Mouse (Mus musculus) limb, embryonic 15.5 days (tissue): Measurements from ENCODE around the gene Rhod. TPM values are rescaled to one million over a fixed set of nuclear protein-coding genes. Genes with fewer than 3 reads are reported as not detected.

Experiments used
- ATAC-seq: fragments of 200-750 bp; cut with Nextera tagmentation; 2 replicates; pipeline ENCODE4 v1.8.0; 2017; ENCODE audit warnings: low read depth, moderate TSS enrichment; ENCODE audit not compliant: insufficient number of reproducible peaks, low FRiP score, low TSS enrichment
- H3K27ac ChIP-seq: fragments of 300-500 bp; sonication (generic); 2 replicates; pipeline ENCODE4 v1.5.1; 2015; ENCODE audit warnings: moderate library complexity, mild to moderate bottlenecking, inconsistent platforms
- H3K27me3 ChIP-seq: fragments of 300-500 bp; sonication (generic); 2 replicates; pipeline ENCODE4 v1.6.1; 2015; ENCODE audit warnings: inconsistent platforms
- H3K36me3 ChIP-seq: fragments of 300-500 bp; sonication (generic); 2 replicates; pipeline ENCODE4 v1.6.1; 2015; ENCODE audit warnings: inconsistent platforms
- H3K4me1 ChIP-seq: fragments of 300-500 bp; sonication (generic); 2 replicates; pipeline ENCODE4 v1.6.1; 2015; ENCODE audit warnings: inconsistent platforms
- H3K4me2 ChIP-seq: fragments of 300-500 bp; sonication (generic); 2 replicates; pipeline ENCODE4 v1.6.1; 2015; ENCODE audit warnings: mild to moderate bottlenecking, inconsistent platforms
- H3K4me3 ChIP-seq: fragments of 300-500 bp; sonication (generic); 2 replicates; pipeline ENCODE4 v1.5.1; 2015; ENCODE audit warnings: mild to moderate bottlenecking, inconsistent platforms
- H3K9ac ChIP-seq: fragments of 300-500 bp; sonication (generic); 2 replicates; pipeline ENCODE4 v1.6.1; 2015; ENCODE audit warnings: inconsistent platforms
- H3K9me3 ChIP-seq: fragments of 300-500 bp; sonication (generic); 2 replicates; pipeline ENCODE4 v1.6.1; 2016; ENCODE audit warnings: inconsistent platforms
- WGBS: fragments of 180-500 bp; shearing (Covaris S2); methylation state at CpG from one replicate; pipeline ENCODE4 v1.1.7; 2015; 5-methylcytosine and 5-hydroxymethylcytosine counted together
- polyA plus RNA-seq: library from polyadenylated mRNA; unstranded; fragments of >200 nt; fragmentation: Nextera tagmentation; extraction: Ambion mirVana; gene quantifications from 2 replicates; pipeline ENCODE4 v1.2.1, GENCODE M21; 2015

The Rhod gene
- polyA plus RNA-seq, 1 experiment from 2014 or later: 53.6 TPM

DNA sequence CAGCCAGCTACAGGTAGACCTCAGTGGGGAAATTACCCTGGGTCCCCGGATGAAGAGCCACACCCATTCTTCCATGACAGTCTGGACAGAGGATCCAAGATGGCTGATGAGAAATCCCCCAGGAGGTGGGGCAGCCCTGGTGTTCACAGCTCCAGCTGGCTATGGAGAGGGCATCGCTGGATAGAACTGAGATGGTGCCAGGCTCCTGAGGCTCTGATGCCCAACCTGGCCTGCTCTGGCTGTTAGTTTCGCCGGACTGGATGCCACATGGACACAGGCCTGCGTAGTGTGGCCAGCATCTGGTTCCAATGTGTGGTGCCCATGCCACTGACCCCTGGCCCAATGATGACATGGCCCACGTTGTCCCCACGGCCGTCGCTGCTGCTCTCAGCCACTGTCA lies 8.2 kb upstream of the Rhod start:
- ATAC-seq: no peak
- Histone ChIP-seq H3K36me3 (no peaks in the 10 kb centered on the region), H3K27ac (no peak overlapping the region), H3K27me3 (no peaks in the 10 kb centered on the region), H3K4me1 (peaks cover 4% of the 10 kb centered on the region; the same call in 1 of the 2 replicates), H3K9ac (no peak overlapping the region), H3K4me3 (no peak overlapping the region), H3K4me2 (no peak overlapping the region), H3K9me3 (no peaks in the 10 kb centered on the region)
- 89% methylated on average over 9 of the region's 9 CpGs for WGBS

DNA sequence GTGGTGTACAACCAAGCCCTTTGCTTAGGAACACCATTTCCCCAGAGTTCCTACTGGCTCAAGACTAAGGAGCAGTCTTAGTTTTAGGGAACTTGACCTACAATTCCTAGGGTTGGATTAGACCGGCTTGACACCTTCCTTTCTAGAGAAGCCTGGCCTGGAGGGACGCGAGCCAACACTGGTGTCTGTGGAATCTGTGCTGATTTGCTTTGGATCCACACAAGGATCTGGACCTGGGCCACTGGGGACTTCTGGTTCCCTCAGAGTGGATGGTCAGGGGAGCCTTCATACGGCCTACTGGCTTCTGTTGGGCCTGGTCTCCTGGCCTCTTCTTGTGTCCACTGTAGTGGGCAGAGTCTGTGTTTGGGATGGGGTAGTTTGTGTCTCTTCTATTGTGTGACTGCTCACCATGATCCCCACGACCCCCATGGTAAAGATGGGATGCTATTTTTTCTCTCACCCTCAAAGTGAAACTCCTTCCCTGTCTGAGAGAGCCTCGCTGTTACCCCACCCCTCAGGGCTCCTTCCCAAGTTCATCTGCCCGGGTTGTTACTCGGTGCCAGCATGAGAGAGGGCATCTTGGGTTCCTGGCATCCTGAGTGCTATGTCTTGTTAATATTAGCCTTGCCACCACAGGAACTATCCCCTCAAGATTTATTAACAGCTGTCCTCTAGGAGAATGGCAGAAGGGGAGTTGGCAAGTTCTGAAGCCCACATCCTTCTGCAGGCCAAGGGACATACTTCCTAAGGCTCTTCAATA lies 7.6 kb upstream of the Rhod start:
- Histone ChIP-seq H3K4me3 (no peak overlapping the region), H3K36me3 (no peaks in the 10 kb centered on the region), H3K27me3 (no peaks in the 10 kb centered on the region), H3K4me2 (no peak overlapping the region), H3K27ac (no peak overlapping the region), H3K9ac (no peak overlapping the region), H3K4me1 (peaks cover 6% of the 10 kb centered on the region), H3K9me3 (no peaks in the 10 kb centered on the region)
- no peak for ATAC-seq
- WGBS: 86% methylated on average over 8 of the region's 8 CpGs

DNA sequence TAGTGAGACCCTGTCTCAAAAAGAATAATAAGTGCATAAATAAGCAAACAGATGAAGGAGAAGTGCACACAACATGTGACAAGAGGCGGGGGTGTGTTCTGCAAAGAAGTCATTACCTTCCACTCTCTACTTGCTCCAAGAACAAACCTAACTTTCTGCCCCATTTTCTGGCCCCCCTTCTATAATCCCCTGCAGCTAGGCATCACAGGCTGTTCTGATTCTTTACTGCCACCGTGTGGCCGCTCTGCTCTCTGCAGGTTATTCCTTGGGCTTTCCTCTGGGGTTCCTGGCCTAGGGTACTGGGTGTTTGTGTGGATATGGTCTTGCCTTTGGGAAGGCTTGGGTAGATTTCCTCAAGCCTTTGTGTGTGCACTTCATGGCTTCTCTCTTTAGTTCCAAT lies 3.2 kb upstream of the Rhod start:
- Histone ChIP-seq H3K9ac (no peak overlapping the region), H3K4me3 (no peak overlapping the region)

DNA sequence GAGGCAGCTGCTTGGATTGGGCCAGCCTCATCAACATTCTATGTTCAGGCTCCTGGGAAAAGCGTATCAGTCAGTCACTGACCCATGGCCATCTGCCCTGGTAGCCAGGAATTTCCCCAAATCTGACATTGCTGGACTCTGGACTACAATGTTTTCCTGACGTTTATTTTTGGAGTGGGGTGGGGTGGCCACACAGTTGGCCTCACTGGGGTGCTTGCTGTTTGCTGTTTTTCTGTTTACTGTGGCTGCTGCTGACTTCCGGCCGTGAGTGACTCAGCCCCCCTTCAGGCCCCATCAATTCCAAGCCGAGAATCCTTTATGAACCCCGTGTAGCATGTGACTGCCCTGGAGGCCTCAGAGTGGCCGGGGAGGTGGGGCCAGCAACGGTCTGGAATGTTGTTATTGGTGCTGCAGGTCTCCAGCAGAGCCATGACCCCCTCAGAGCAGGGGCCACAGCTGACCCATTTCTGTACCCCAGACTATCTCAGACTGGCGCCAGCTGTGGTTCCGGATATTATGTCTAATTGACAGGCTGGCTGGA lies 2.5 kb upstream of the Rhod start:
- Histone ChIP-seq H3K9me3 (no peaks in the 10 kb centered on the region), H3K36me3 (no peaks in the 10 kb centered on the region), H3K27me3 (no peaks in the 10 kb centered on the region), H3K27ac (peak overlapping the region; percentile 22; the same call in 1 of the 2 replicates), H3K4me2 (no peak overlapping the region), H3K4me3 (no peak overlapping the region), H3K4me1 (peaks cover 43% of the 10 kb centered on the region), H3K9ac (no peak overlapping the region)
- ATAC-seq: peak; percentile 57; the same call in 1 of the 2 replicates
- 25% methylated on average over 10 of the region's 10 CpGs for WGBS

More for the DNA sequence above, 3.2 kb upstream of the Rhod start:
- Histone ChIP-seq H3K9me3 (no peaks in the 10 kb centered on the region), H3K27me3 (no peaks in the 10 kb centered on the region), H3K36me3 (no peaks in the 10 kb centered on the region), H3K27ac (no peak overlapping the region), H3K4me1 (peaks cover 43% of the 10 kb centered on the region), H3K4me2 (no peak overlapping the region)
- no peak for ATAC-seq
- 8% methylated on average over 3 of the region's 3 CpGs for WGBS

DNA sequence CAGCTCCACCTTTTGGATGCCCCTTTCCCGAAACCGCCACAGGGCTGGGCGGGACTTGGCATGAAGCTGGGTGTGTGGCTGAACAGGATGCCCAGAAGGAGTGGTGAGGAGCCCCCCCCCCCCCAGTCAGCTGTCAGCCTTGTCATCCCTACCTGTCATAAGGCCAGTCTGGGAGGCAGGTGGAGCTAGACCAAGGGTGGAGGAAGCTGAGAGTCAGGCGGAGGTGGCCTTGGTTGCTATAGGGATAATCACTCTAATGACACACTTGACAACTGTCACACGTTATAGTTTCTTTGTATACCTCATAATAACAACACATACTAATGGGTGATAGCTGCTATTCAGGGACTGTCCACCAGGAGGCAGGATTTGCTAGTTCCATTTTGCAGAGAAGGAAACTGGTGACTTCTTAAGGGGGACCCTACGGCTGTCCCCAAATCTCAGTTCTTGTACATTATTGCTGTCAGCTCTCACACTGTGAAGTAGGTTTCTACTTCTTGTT lies 1.9 kb upstream of the Rhod start:
- Histone ChIP-seq H3K27me3 (no peaks in the 10 kb centered on the region), H3K4me2 (peak overlapping the region; percentile 90; the same call in 1 of the 2 replicates), H3K4me3 (no peak overlapping the region), H3K9me3 (no peaks in the 10 kb centered on the region), H3K4me1 (peaks cover 43% of the 10 kb centered on the region), H3K9ac (no peak overlapping the region), H3K27ac (peak overlapping the region; percentile 68), H3K36me3 (peaks cover 4% of the 10 kb centered on the region; the same call in 1 of the 2 replicates)
- WGBS: 26% methylated on average over 6 of the region's 6 CpGs
- ATAC-seq: no peak

DNA sequence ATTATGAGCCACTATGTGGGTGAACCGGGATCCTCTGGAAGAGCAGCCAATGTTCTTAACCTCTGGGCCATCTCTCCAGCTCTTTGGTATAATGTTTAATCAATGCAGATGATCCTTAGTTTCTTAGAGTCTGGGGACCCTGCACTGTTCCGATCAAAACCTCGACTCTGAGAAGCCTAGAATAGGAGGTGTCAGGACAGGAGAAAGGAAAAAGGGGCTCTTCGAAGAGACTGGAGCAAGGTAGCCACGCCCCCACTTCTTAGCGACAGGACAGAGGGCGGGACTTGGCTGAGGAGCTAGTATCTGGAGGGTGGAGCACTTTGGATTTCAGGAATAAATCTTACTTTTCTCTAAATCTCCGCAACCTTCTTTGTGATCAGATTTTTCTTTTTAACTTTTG lies 990 bp upstream of the Rhod start:
- Histone ChIP-seq H3K4me2 (peak overlapping the region; percentile 90), H3K36me3 (peaks cover 13% of the 10 kb centered on the region), H3K4me3 (peak overlapping the region; percentile 76), H3K27me3 (no peaks in the 10 kb centered on the region), H3K27ac (peak overlapping the region; percentile 68), H3K9me3 (no peaks in the 10 kb centered on the region), H3K4me1 (peaks cover 43% of the 10 kb centered on the region), H3K9ac (no peak overlapping the region)
- no peak for ATAC-seq
- 10% methylated on average over 8 of the region's 8 CpGs for WGBS

DNA sequence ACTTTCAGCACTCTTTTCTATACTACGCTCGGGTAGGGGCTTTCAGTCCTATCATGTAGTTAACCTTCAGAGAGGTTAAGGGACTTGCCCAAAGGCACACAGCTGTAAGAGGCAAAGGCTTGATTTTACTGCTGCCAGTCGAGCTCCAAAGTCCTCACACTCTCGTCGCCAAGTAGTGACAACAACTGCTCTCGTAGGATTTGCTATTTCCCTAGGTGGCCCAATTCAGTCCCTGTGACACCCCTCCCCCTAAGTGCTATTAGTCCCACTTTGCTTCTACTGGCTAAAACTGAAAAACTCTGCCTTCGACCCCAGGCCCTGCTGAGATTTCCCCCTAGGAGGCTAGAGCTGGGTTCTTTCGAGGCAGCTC lies 456 bp downstream of the Rhod start:
- Histone ChIP-seq H3K27me3 (no peaks in the 10 kb centered on the region), H3K4me2 (peak overlapping the region; percentile 90), H3K9ac (peak overlapping the region; percentile 70), H3K4me1 (peaks cover 43% of the 10 kb centered on the region), H3K4me3 (peak overlapping the region; percentile 76), H3K27ac (peak overlapping the region; percentile 84), H3K36me3 (peaks cover 13% of the 10 kb centered on the region), H3K9me3 (no peaks in the 10 kb centered on the region)
- no peak for ATAC-seq
- WGBS: 4% methylated on average over 8 of the region's 8 CpGs

DNA sequence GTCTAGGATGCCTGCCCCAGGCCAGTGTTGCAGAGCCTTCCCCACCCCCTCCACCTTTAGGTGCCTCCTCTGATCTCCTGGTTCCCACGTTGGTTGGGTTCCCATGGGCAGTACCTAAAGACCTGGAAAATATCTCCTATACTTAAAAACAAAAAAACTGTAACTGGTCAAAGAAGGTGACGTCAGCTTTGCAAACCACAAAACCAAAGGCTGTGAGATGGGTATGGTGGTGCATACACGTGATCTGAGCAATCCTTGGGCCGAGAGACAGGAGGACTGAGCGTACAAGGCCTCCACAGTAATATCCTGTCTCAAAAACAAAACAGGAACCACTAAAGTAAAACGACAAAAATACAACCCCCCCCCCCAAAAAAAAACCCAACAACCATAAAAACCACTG lies 1.3 kb downstream of the Rhod start:
- Histone ChIP-seq H3K36me3 (peaks cover 13% of the 10 kb centered on the region), H3K9me3 (no peaks in the 10 kb centered on the region), H3K27ac (no peak overlapping the region), H3K4me1 (peaks cover 43% of the 10 kb centered on the region), H3K27me3 (no peaks in the 10 kb centered on the region), H3K4me2 (peak overlapping the region; percentile 90; the same call in 1 of the 2 replicates), H3K9ac (no peak overlapping the region), H3K4me3 (0 out of 2 replicates have a peak overlapping the region, but pooled peaks have one; percentile 76)
- ATAC-seq: no peak
- 66% methylated on average over 6 of the region's 6 CpGs for WGBS

DNA sequence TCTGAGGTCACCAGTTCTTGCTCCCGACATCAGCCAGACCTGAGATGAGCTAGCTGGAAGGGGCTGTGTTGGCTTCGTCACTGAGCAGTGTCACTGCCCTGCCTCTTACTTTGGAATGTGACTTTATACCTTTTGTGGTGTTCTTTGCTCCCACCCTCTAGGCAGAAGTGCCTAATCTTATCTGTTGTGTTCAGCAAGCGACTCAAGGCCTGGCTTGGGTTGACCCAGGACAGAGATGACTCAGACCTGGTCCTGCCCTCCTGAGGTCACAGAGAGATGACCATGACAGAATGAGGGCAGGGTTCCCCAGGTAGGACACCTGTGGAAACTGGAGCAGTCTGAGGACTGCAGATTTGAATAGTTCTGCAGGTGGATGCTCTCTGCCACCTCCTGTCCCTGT lies 3.0 kb downstream of the Rhod start:
- 92% methylated on average over 3 of the region's 3 CpGs for WGBS
- H3K9ac ChIP-seq: no peak overlapping the region
- H3K4me1 ChIP-seq: peaks cover 33% of the 10 kb centered on the region
- H3K4me2 ChIP-seq: no peak overlapping the region
- no peaks in the 10 kb centered on the region for H3K9me3 ChIP-seq
- peaks cover 22% of the 10 kb centered on the region for H3K36me3 ChIP-seq
- no peak overlapping the region for H3K4me3 ChIP-seq
- no peak overlapping the region for H3K27ac ChIP-seq
- H3K27me3 ChIP-seq: no peaks in the 10 kb centered on the region
- no peak for ATAC-seq

DNA sequence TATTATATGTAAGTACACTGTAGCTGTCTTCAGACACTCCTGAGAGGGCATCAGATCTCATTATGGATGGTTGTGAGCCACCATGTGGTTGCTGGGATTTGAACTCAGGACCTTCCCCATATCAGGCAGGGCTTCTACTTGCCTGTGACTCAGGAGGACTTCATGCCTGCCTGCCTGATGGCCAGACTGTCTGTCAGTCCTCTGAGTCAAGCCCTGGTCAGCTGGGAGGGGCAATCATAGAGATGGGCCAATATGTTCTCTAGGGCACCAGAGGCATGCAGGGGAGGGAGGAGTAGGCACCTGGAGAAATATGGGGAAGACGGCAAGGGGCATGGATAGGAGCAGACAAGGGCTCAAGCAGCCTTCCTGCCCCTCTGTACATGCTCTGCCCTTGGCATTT lies 4.2 kb downstream of the Rhod start:
- no peak overlapping the region for H3K9ac ChIP-seq
- no peaks in the 10 kb centered on the region for H3K9me3 ChIP-seq
- H3K4me1 ChIP-seq: peaks cover 23% of the 10 kb centered on the region
- WGBS: 100% methylated on average over 1 of the region's 1 CpGs
- peaks cover 31% of the 10 kb centered on the region for H3K36me3 ChIP-seq
- no peak overlapping the region for H3K27ac ChIP-seq
- no peaks in the 10 kb centered on the region for H3K27me3 ChIP-seq
- ATAC-seq: no peak
- H3K4me3 ChIP-seq: no peak overlapping the region
- H3K4me2 ChIP-seq: no peak overlapping the region

DNA sequence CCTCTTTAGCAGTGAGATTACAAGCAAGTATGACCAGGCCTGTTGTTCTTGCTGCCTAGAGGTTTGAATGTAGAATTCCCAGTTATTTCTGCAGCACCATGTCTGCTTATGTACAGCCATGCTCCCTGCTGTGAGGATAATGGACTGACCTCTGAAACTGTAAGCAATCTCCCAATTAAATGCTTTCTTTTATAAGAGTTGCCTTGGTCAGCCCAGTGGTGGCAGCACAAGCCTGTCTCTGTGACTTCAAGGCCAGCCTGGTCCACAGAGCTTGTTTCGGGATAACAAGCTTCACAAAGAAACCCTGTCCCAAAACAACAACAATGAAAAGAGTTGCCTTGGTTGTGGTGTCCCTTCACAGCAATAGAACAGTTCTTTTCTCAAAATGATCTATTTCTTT lies 5.5 kb downstream of the Rhod start:
- 70% methylated on average over 1 of the region's 1 CpGs for WGBS
- peaks cover 33% of the 10 kb centered on the region for H3K36me3 ChIP-seq
- ATAC-seq: no peak
- no peaks in the 10 kb centered on the region for H3K27me3 ChIP-seq
- no peak overlapping the region for H3K4me2 ChIP-seq
- H3K9me3 ChIP-seq: no peaks in the 10 kb centered on the region
- H3K9ac ChIP-seq: no peak overlapping the region
- H3K4me1 ChIP-seq: peaks cover 14% of the 10 kb centered on the region
- H3K27ac ChIP-seq: no peak overlapping the region
- H3K4me3 ChIP-seq: no peak overlapping the region

DNA sequence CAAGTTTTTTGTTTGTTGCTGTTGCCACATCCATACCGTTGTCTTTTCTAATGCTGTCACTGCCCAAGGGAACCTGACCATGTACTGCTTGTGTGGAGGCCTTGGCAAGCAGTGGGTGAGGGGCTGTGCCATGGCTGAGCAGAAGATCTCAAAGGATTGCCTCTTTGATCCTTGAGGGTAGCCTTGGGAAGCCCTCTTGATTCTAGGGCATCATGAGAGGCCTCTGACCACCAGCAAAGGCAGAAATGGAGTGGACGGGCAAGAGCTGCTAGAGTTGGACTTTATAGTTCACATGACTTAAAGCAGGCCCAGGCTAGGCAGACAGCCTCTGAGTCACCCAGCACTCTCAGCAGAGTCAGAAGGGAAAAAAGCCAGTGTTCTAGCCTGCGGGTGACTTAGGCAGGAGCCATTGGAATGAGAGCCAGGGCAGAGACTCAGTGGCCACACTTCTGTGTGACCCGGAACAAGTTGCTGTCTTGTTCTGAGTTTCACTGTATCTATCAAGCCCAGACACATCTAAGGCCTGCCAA lies 9.1 kb downstream of the Rhod start:
- Histone ChIP-seq H3K27ac (no peak overlapping the region), H3K27me3 (no peaks in the 10 kb centered on the region), H3K9me3 (no peaks in the 10 kb centered on the region), H3K4me1 (0 out of 2 replicates have a peak, but pooled peaks cover 3% of the 10 kb centered on the region), H3K36me3 (peaks cover 44% of the 10 kb centered on the region), H3K9ac (no peak overlapping the region), H3K4me3 (no peak overlapping the region), H3K4me2 (no peak overlapping the region)
- WGBS: 87% methylated on average over 4 of the region's 4 CpGs
- no peak for ATAC-seq
